Mouse (Mus musculus) activated CD4-positive, CD25-positive, alpha-beta regulatory T cell (primary cell): ENCODE measurements around the gene Pbxip1. TPM values are rescaled to one million over a fixed set of nuclear protein-coding genes. Genes with fewer than 3 reads are reported as not detected.

Source experiments
- polyA plus RNA-seq, 2 experiments: library from polyadenylated mRNA; unstranded; fragments of 100-300 nt; shearing (Covaris generic); gene quantifications; one replicate each; pipeline ENCODE4 v1.2.1; 2017

Pbxip1 gene
- polyA plus RNA-seq, result 100 to 1,000 TPM in 1 of 2 experiments, 10 to 100 TPM in 1; 66.6 to 119 TPM

DNA sequence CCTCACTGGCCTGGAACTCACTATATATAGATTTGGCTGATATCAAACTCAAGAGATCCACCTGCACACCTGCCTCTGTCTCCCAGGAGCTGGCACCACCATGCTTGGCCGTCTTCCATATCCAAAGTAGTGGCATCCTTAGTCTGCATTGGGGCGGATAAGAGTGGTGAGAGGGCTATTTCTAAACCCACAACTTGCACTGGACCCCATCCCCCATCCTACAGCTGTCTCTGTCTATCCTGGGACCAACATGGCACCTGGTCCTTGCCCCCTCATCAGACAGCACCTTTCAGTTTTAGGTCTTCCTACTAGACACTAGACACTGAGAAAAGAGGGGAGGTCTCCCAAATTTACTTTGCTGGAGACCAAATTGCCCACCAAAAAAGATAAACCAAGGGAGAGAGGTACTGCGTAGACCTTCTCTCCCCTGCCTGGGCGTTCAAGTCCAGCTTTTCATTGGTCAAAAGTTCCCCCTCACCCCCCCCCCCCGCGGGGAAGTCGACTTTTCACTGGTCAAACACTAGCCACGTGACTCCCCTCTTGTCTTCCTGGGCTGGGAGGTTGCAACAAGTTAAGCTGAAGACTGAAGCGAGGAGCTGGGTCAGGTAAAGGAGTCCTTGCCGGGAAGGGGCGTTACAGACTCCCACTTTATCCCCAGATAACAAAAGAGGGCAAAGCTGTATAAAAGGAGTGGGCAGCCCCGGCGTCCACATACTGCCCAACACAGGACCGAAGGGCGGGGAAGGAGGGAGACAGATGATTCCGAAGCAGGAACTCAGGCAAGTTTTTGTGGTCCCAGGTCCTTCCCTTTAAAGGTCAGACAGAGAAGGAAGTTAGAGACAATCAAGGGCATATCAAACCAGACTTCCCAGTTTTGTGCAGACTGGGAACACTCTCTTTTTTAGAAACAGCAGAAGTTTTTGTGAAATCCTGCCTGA, at the start of gene Pbxip1:
Pbxip1 (plus strand) TSS at position 531 of the 938 bp plus-strand sequence.

GRCm38 (mm10) chr3:89394006-89394893, 42.3 kb upstream of the Pbxip1 start, which contains the start of gene Zbtb7b:
Zbtb7b (minus strand) TSS chr3:89394776.

GRCm38 (mm10) chr3:89402693-89403092, 33.8 kb upstream of the Pbxip1 start, which contains the start of gene Lenep:
Lenep (minus strand) TSS chr3:89402793.

DNA sequence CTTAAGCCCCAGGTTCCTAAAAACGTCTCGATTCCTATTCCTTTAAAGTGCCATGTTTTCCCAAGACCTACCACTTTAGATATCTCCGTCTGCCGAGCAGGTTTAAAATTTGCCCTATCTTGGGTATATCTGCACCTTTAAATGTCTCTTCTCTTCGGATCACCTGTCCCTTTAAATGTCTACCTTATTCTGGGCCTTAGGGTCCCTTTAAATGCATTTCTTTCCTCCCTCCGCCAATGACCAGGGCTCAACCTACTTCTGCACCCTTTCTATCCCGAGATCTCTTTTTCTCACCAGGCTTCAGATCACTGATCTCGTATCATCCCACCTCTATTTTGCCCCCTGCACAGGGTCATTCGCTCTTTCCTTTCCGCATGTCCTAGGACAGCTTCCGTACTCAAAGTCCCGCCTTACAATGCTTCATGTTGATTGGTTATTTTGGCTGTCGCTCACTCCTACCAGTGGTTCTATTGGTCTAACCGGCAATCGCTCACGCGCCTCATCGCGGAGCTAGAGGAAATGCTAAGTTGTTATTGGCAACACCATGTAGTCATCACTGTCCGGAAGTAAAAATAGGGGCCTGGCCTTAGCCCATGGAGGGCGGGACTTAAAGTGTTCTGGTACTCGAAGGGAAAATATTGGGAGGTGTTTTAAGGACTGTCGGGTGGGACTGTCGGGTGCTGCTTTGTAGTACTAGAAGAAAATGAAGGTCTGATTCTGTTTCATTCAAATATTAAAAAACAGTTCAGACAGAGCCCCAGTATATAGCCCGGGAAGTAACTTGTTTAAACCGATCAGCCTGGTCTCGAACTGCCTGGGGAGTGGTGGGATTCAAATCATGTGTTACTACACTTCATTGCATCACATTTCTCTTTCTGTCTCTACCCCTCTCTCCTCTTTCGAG, 24.8 kb upstream of the Pbxip1 start, which contains the start of gene Flad1:
Flad1 (minus strand) TSS at position 381 of the 904 bp plus-strand sequence.

GRCm38 (mm10) chr3:89418170-89418860, 18.2 kb upstream of the Pbxip1 start, which contains the start of the genes Cks1b and Shc1:
Cks1b (minus strand) TSS chr3:89418383.
Shc1 (plus strand) TSS chr3:89418443.

GRCm38 (mm10) chr3:89430171-89431159, 6.0 kb upstream of the Pbxip1 start, which contains the start of gene Pygo2:
Pygo2 (plus strand) TSS chr3:89430214.

DNA sequence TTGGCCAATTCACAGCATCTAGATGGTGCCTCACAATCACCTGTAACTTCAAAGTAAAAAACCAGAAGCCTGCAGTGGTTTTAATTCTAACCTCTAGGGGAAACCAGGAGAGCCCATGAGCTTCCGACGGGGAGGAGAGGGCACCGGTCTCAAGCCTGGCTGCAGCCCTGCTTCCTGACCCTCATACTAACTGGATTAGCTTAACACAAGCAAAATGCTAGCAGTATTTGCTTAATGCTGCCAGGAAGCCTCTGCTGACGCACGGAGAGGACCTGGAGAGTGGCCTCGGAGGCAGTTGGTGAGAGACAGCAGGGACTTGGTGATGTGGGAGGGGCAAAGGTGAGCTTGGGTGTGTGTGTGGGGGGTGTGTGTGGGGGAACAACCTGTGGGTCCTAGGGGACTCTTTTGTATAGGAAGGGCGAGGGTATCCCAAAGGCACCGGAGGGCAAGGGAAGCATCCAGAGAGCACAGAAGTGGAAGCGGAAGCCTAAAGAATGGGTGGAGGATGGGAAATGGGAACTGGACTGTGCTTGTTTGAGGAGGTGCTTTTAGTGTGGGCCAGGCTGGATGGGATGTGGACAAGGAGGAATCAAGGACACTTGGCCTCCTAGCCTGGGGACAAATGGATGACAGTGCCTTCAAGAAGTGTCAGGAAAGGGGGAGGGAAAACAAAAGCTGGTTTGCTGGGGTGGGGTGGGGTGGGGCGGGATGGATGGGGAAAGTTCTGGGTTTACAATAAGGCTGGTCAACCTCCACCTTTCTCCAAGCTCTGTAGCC, 18.1 kb downstream of the Pbxip1 start, which contains the start of gene Pmvk:
Pmvk (plus strand) TSS at position 141 of the 777 bp plus-strand sequence.

Other genes starting within 250 kb of the Pbxip1 start
- gene Gba, start 233.8 kb upstream of the Pbxip1 start, polyA plus RNA-seq, result 100 to 1,000 TPM; 105 to 146 TPM
- 1 to 10 TPM in 1 of 2 experiments, under 1 TPM in 1; 0.90 to 4.0 TPM for gene Thbs3, start 221.5 kb upstream of the Pbxip1 start, polyA plus RNA-seq
- gene Mtx1, start 209.6 kb upstream of the Pbxip1 start, polyA plus RNA-seq, result 100 to 1,000 TPM in 1 of 2 experiments, 10 to 100 TPM in 1; 89.5 to 127 TPM
- 1 to 10 TPM; 1.0 to 7.1 TPM for gene Muc1, start 207.6 kb upstream of the Pbxip1 start, polyA plus RNA-seq
- 100 to 1,000 TPM; 225 to 294 TPM for gene Krtcap2, start 190.7 kb upstream of the Pbxip1 start, polyA plus RNA-seq
- gene Trim46, start 190.4 kb upstream of the Pbxip1 start, polyA plus RNA-seq, result 1 to 10 TPM; 1.6 to 4.9 TPM
- gene Dpm3, start 177.3 kb upstream of the Pbxip1 start, polyA plus RNA-seq, result 100 to 1,000 TPM in 1 of 2 experiments, 10 to 100 TPM in 1; 81.3 to 120 TPM
- gene Slc50a1, start 166.1 kb upstream of the Pbxip1 start, polyA plus RNA-seq, result 100 to 1,000 TPM; 210 to 250 TPM
- gene Efna1, start 155.6 kb upstream of the Pbxip1 start, polyA plus RNA-seq, result not detected
- gene Efna3, start 113.7 kb upstream of the Pbxip1 start, polyA plus RNA-seq, result under 1 TPM in 1 of 2 experiments, not detected in 1; 0.15 TPM
- gene Efna4, start 98.7 kb upstream of the Pbxip1 start, polyA plus RNA-seq, result 1 to 10 TPM in 1 of 2 experiments, under 1 TPM in 1; 0.79 to 1.4 TPM
- gene Adam15, start 86.7 kb upstream of the Pbxip1 start, polyA plus RNA-seq, result 10 to 100 TPM; 10.1 to 23.0 TPM
- under 1 TPM; 0.13 to 0.32 TPM for gene Dcst2, start 74.7 kb upstream of the Pbxip1 start, polyA plus RNA-seq
- under 1 TPM in 1 of 2 experiments, not detected in 1; 0.47 TPM for gene Dcst1, start 71.5 kb upstream of the Pbxip1 start, polyA plus RNA-seq
- gene Zbtb7b, start 41.9 kb upstream of the Pbxip1 start, polyA plus RNA-seq, result 10 to 100 TPM; 34.1 to 67.8 TPM
- gene Lenep, start 33.9 kb upstream of the Pbxip1 start, polyA plus RNA-seq, result under 1 TPM; 0.37 to 0.44 TPM
- 10 to 100 TPM; 47.1 to 56.8 TPM for gene Flad1, start 24.8 kb upstream of the Pbxip1 start, polyA plus RNA-seq
- 10 to 100 TPM; 48.3 to 73.9 TPM for gene Cks1b, start 18.3 kb upstream of the Pbxip1 start, polyA plus RNA-seq
- 10 to 100 TPM; 64.1 to 73.7 TPM for gene Shc1, start 18.3 kb upstream of the Pbxip1 start, polyA plus RNA-seq
- gene Pygo2, start 6.5 kb upstream of the Pbxip1 start, polyA plus RNA-seq, result 10 to 100 TPM; 51.9 to 61.8 TPM
- 10 to 100 TPM; 22.2 to 23.7 TPM for gene Pmvk, start 17.8 kb downstream of the Pbxip1 start, polyA plus RNA-seq
- gene Kcnn3, start 83.5 kb downstream of the Pbxip1 start, polyA plus RNA-seq, result under 1 TPM in 1 of 2 experiments, not detected in 1; 0.15 TPM